Mouse (Mus musculus) kidney, adult 2 months (tissue): Measurements from ENCODE around the gene Sgta. TPM values are rescaled to one million over a fixed set of nuclear protein-coding genes. Genes with fewer than 3 reads are reported as not detected.

ENCODE experiments used
- DNase-seq: peaks from one replicate; pipeline ENCODE4 v3.0.0; 2021
- H3K27ac ChIP-seq: fragments of 200-500 bp; 2 replicates; pipeline ENCODE4 v1.5.1; 2012; ENCODE audit warnings: low read depth, low read length, control low read depth, inconsistent platforms; ENCODE audit not compliant: insufficient read depth
- H3K27me3 ChIP-seq: fragments of 200-500 bp; replicated peaks from 2 replicates; pipeline ENCODE4 v1.6.1; 2012; ENCODE audit warnings: mild to moderate bottlenecking, moderate library complexity, low read length, inconsistent platforms; ENCODE audit not compliant: control insufficient read depth, insufficient read depth
- H3K36me3 ChIP-seq: fragments of 200-500 bp; 2 replicates; pipeline ENCODE4 v1.6.1; 2012; ENCODE audit warnings: mild to moderate bottlenecking, moderate library complexity, low read length, inconsistent platforms; ENCODE audit not compliant: control insufficient read depth, insufficient read depth
- H3K4me1 ChIP-seq: fragments of 200-500 bp; 2 replicates; pipeline ENCODE4 v1.6.1; 2011; ENCODE audit warnings: low read length; ENCODE audit not compliant: control insufficient read depth, insufficient read depth
- H3K4me3 ChIP-seq: fragments of 200-500 bp; 2 replicates; pipeline ENCODE4 v1.5.1; 2011; ENCODE audit warnings: mild to moderate bottlenecking, low read depth, low read length, control low read depth; ENCODE audit not compliant: insufficient read depth
- CTCF ChIP-seq: fragments of 200-500 bp; conservative IDR thresholded peaks from 2 replicates; pipeline ENCODE4 v1.5.1; 2011; ENCODE audit warnings: low read depth, mild to moderate bottlenecking, control low read depth, low read length, moderate library complexity, mixed read lengths; ENCODE audit not compliant: insufficient read depth, insufficient read length
- POLR2A ChIP-seq: fragments of 200-500 bp; IDR thresholded peaks from one replicate; pipeline ENCODE4 v1.6.1; 2011; ENCODE audit warnings: low read depth, low read length, control low read depth
- WGBS: fragments of 180-500 bp; shearing (Covaris S2); methylation state at CpG from one replicate; pipeline ENCODE4 v1.1.7; 2018; 5-methylcytosine and 5-hydroxymethylcytosine counted together
- polyA plus RNA-seq: library from polyadenylated mRNA; depleted of rRNA; stranded (reverse); fragments of >200 nt; gene quantifications from 2 replicates; pipeline ENCODE4 v1.2.3, GENCODE M21; 2012

Sgta gene
- polyA plus RNA-seq, 1 experiment = 183 TPM

DNA sequence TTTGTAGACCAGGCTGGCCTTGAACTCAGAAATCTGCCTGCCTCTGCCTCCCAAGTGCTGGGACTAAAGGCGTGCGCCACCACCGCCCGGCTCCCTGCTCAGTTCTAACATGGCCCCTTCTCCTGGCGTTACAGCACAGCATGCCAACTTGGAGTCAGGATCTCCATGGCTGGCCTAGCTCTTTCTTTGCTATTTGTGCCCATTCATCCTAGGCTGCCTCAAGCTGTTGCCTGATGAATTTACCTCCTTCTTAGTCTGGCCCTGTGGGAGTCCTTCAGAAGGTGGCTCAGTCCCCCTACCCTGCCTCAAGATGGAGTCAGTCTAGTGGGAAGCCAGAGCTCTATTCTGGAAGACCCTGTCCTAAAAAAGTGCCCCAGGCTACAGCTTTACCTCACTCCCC lies 33.1 kb downstream of the Sgta start:
- TF ChIP-seq CTCF = no peak
- no peak for TF ChIP-seq POLR2A
- no peak overlapping the region for H3K27ac ChIP-seq
- 95% methylated on average over 5 of the region's 5 CpGs for WGBS
- H3K4me3 ChIP-seq = no peak overlapping the region
- no peaks in the 10 kb centered on the region for H3K36me3 ChIP-seq
- no peak for DNase-seq
- H3K27me3 ChIP-seq = no peaks in the 10 kb centered on the region; the same call in 1 of the 2 replicates
- no peaks in the 10 kb centered on the region for H3K4me1 ChIP-seq

DNA sequence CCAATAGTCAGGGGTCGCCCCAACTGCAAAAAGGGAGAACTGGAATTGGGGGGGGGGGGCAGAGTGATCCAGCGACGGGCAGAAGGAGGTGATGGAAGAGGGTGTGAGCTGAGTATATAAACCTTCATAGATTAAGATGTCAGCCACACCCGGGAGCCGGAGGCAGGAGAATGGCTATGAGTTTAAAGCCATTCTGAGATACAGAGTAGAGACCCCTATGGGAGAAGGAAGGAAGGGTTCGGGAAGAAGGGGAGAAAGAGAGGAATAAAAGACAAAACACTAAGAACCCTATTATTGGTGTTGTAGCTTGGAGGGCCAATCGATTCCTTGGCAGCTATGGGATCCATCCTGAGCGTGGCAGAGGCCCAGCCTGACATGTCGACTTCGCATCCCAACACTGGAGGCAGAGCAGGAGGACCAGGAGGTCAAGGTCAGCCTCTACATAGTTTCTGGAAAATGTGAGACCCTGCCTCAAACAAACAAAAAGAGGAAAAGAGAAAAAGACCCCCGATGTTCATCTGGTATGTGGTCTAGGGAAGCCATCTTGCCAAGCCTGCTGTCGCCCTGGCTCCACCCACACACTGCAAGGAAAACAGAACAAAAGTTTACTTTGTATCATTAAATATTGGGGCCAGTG lies 34.2 kb downstream of the Sgta start, which contains the start of gene Diras1:
Gene Diras1, minus strand, starts transcription at position 24 of the 637 bp plus-strand sequence.
- 49% methylated on average over 12 of the region's 12 CpGs for WGBS
- H3K4me3 ChIP-seq = no peak within 1 kb of the TSS
- no peak within 1 kb of the TSS for H3K27ac ChIP-seq
- TF ChIP-seq CTCF = no peak
- no peak for TF ChIP-seq POLR2A
- H3K4me1 ChIP-seq = no peaks in the 10 kb centered on the region
- no peak for DNase-seq
- no peaks in the 10 kb centered on the region for H3K36me3 ChIP-seq
- H3K27me3 ChIP-seq = no peaks in the 10 kb centered on the region; the same call in 1 of the 2 replicates

- no peaks in the 10 kb centered on the region for H3K36me3 ChIP-seq
- H3K4me3 ChIP-seq = no peak overlapping the region
- TF ChIP-seq POLR2A (no peak), CTCF (no peak)
- H3K27me3 ChIP-seq = no peaks in the 10 kb centered on the region; the same call in 1 of the 2 replicates
- no peak for DNase-seq
- WGBS = 2% methylated on average over 37 of the region's 43 CpGs
- no peaks in the 10 kb centered on the region for H3K4me1 ChIP-seq
- H3K27ac ChIP-seq = no peak overlapping the region
Measured at GRCm38 (mm10) chr10:81025047-81025621, 34.8 kb downstream of the Sgta start.

DNA sequence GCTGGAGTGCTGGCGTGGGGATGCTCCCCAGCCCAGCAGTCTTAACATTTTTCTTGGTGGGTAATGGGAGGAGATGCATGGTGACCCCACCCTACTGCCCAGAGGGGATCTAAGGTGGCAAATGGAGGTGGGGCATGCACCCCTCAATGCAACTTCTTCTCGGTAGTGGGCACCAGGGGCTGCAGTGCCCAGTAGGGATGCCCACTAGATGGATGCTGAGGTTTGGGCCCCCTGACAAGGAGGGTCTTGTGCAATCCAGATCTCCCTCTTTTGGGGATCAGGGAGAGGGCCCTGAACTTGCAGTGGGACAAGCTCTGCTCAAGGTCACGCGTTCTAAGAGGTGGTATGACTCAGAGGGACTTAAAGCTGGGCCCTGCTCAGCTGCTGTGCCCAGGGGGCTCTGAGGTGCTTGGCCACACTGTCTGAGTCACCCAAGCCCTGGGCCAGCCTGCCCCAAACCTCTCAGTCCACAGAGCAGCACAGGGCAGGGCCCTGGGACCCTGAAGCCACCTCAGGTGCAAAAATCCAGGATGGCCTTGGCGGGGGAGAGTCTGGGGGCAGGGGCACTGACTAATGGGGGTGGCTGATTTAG lies 35.5 kb downstream of the Sgta start:
- Histone ChIP-seq H3K27me3 (no peaks in the 10 kb centered on the region; the same call in 1 of the 2 replicates), H3K4me3 (no peak overlapping the region), H3K4me1 (no peaks in the 10 kb centered on the region), H3K36me3 (no peaks in the 10 kb centered on the region), H3K27ac (no peak overlapping the region)
- no peak for TF ChIP-seq POLR2A
- TF ChIP-seq CTCF = no peak
- DNase-seq = no peak
- 73% methylated on average over 5 of the region's 5 CpGs for WGBS

GRCm38 (mm10) chr10:81022744-81023143 lies 37.2 kb downstream of the Sgta start:
- DNase-seq = no peak
- Histone ChIP-seq H3K27me3 (no peaks in the 10 kb centered on the region; the same call in 1 of the 2 replicates), H3K36me3 (no peaks in the 10 kb centered on the region), H3K27ac (no peak overlapping the region), H3K4me3 (no peak overlapping the region), H3K4me1 (no peaks in the 10 kb centered on the region)
- no peak for TF ChIP-seq POLR2A
- 0 out of 2 replicates have a peak, but pooled peaks have one; percentile 25 for TF ChIP-seq CTCF
- 69% methylated on average over 8 of the region's 8 CpGs for WGBS

GRCm38 (mm10) chr10:81021547-81022110 lies 38.4 kb downstream of the Sgta start:
- no peaks in the 10 kb centered on the region for H3K4me1 ChIP-seq
- no peaks in the 10 kb centered on the region; the same call in 1 of the 2 replicates for H3K27me3 ChIP-seq
- no peak for TF ChIP-seq CTCF
- no peak for TF ChIP-seq POLR2A
- no peak overlapping the region for H3K27ac ChIP-seq
- WGBS = 14% methylated on average over 26 of the region's 26 CpGs
- no peak for DNase-seq
- H3K36me3 ChIP-seq = no peaks in the 10 kb centered on the region
- H3K4me3 ChIP-seq = no peak overlapping the region

GRCm38 (mm10) chr10:81020207-81020606 lies 39.8 kb downstream of the Sgta start:
- H3K27ac ChIP-seq = no peak overlapping the region
- no peaks in the 10 kb centered on the region; the same call in 1 of the 2 replicates for H3K27me3 ChIP-seq
- H3K36me3 ChIP-seq = no peaks in the 10 kb centered on the region
- no peak overlapping the region for H3K4me3 ChIP-seq
- TF ChIP-seq CTCF = no peak
- no peak for TF ChIP-seq POLR2A
- no peaks in the 10 kb centered on the region for H3K4me1 ChIP-seq
- WGBS = 57% methylated on average over 2 of the region's 2 CpGs
- no peak for DNase-seq
